Mouse (Mus musculus) stomach, postnatal 0 days (tissue): Measurements from ENCODE around the gene Cobl.

Experiments used
- CTCF ChIP-seq: IDR thresholded peaks from 2 replicates; pipeline ENCODE4 v1.5.1; 2016; ENCODE audit warnings: antibody characterized with exemption, low read depth, mild to moderate bottlenecking, moderate library complexity
- EP300 ChIP-seq: optimal IDR thresholded peaks from 2 replicates; pipeline ENCODE3; 2016; ENCODE audit warnings: antibody characterized with exemption

GRCm38 (mm10) chr11:12465229-12465628, 469 bp upstream of the Cobl start:
- TF ChIP-seq CTCF (no peak), EP300 (no peak)
